Mouse (Mus musculus) limb, embryonic 11.5 days (tissue): ENCODE results near the gene Wipf3. TPM values are rescaled to one million over a fixed set of nuclear protein-coding genes. Genes with fewer than 3 reads are reported as not detected.

ENCODE experiments used
- ATAC-seq: fragments of 200-750 bp; cut with Nextera tagmentation; 2 replicates; pipeline ENCODE4 v1.8.0; 2017; ENCODE audit warnings: low read depth; ENCODE audit not compliant: insufficient number of reproducible peaks, low FRiP score, low TSS enrichment
- DNase-seq: peaks from one replicate; pipeline ENCODE4 v3.0.0-alpha.2; 2015; ENCODE audit warnings: low spot score
- H3K27ac ChIP-seq: fragments of 300-500 bp; sonication (generic); replicated peaks from 2 replicates; pipeline ENCODE4 v1.5.1; 2014; ENCODE audit warnings: low read depth, mild to moderate bottlenecking, low read length
- H3K27me3 ChIP-seq: fragments of 300-500 bp; sonication (generic); 2 replicates; pipeline ENCODE4 v1.6.1; 2014; ENCODE audit warnings: mild to moderate bottlenecking, low read length, mixed read lengths; ENCODE audit not compliant: control insufficient read depth, insufficient read depth
- H3K36me3 ChIP-seq: fragments of 300-500 bp; sonication (generic); 2 replicates; pipeline ENCODE4 v1.6.1; 2014; ENCODE audit warnings: mild to moderate bottlenecking, low read length, moderate library complexity, mixed read lengths; ENCODE audit not compliant: control insufficient read depth, insufficient read depth
- H3K4me1 ChIP-seq: fragments of 300-500 bp; sonication (generic); 2 replicates; pipeline ENCODE4 v1.6.1; 2014; ENCODE audit warnings: low read length, mixed read lengths; ENCODE audit not compliant: control insufficient read depth, insufficient read depth
- H3K4me2 ChIP-seq: fragments of 300-500 bp; sonication (generic); 2 replicates; pipeline ENCODE4 v1.6.1; 2014; ENCODE audit warnings: low read depth, mild to moderate bottlenecking, moderate library complexity; ENCODE audit not compliant: severe bottlenecking
- H3K4me3 ChIP-seq: fragments of 300-500 bp; sonication (generic); 2 replicates; pipeline ENCODE4 v1.5.1; 2014; ENCODE audit warnings: low read depth, low read length
- H3K9ac ChIP-seq: fragments of 300-500 bp; sonication (generic); 2 replicates; pipeline ENCODE4 v1.6.1; 2014; ENCODE audit warnings: mild to moderate bottlenecking, low read length
- H3K9me3 ChIP-seq: fragments of 300-500 bp; sonication (generic); 2 replicates; pipeline ENCODE4 v1.6.1; 2016; ENCODE audit warnings: low read length; ENCODE audit not compliant: control insufficient read depth
- WGBS: fragments of 180-500 bp; shearing (Covaris S2); extraction: QIAGEN DNeasy Blood & Tissue Kit; methylation state at CpG from one replicate; pipeline ENCODE4 v1.1.7; 2014; 5-methylcytosine and 5-hydroxymethylcytosine counted together
- polyA plus RNA-seq: library from polyadenylated mRNA; unstranded; fragments of >200 nt; fragmentation: Nextera tagmentation; extraction: Ambion mirVana; gene quantifications from 2 replicates; pipeline ENCODE4 v1.2.1, GENCODE M21; 2014

Gene Wipf3
- polyA plus RNA-seq, 1 experiment from 2014 or later = 0.95 TPM

- Histone ChIP-seq H3K4me1 (no peaks in the 10 kb centered on the region), H3K4me2 (no peak overlapping the region), H3K27me3 (no peaks in the 10 kb centered on the region), H3K27ac (no peak overlapping the region), H3K9ac (no peak overlapping the region), H3K4me3 (no peak overlapping the region), H3K9me3 (no peaks in the 10 kb centered on the region), H3K36me3 (no peaks in the 10 kb centered on the region)
- 83% methylated on average over 19 of the region's 19 CpGs for WGBS
- no peak for ATAC-seq
- no peak for DNase-seq
Measured at GRCm38 (mm10) chr6:54475926-54476667, 46.7 kb downstream of the Wipf3 start.

- H3K36me3 ChIP-seq = no peaks in the 10 kb centered on the region
- DNase-seq (peak; percentile 37), ATAC-seq (no peak)
- H3K27ac ChIP-seq = no peak overlapping the region
- H3K4me2 ChIP-seq = no peak overlapping the region
- 69% methylated on average over 5 of the region's 5 CpGs for WGBS
- H3K4me1 ChIP-seq = no peaks in the 10 kb centered on the region
- no peak overlapping the region for H3K9ac ChIP-seq
- H3K4me3 ChIP-seq = no peak overlapping the region
- H3K9me3 ChIP-seq = no peaks in the 10 kb centered on the region
- no peaks in the 10 kb centered on the region for H3K27me3 ChIP-seq
Measured at GRCm38 (mm10) chr6:54478646-54479324, 49.4 kb downstream of the Wipf3 start.

- DNase-seq (no peak), ATAC-seq (no peak)
- Histone ChIP-seq H3K27me3 (no peaks in the 10 kb centered on the region), H3K27ac (no peak overlapping the region), H3K4me1 (peaks cover 3% of the 10 kb centered on the region; the same call in 1 of the 2 replicates), H3K9ac (no peak overlapping the region), H3K9me3 (no peaks in the 10 kb centered on the region), H3K36me3 (no peaks in the 10 kb centered on the region), H3K4me2 (no peak overlapping the region), H3K4me3 (no peak overlapping the region)
- WGBS = 87% methylated on average over 15 of the region's 15 CpGs
Measured at GRCm38 (mm10) chr6:54481390-54482112, 52.1 kb downstream of the Wipf3 start.

GRCm38 (mm10) chr6:54485000-54485399, 55.6 kb downstream of the Wipf3 start:
- Histone ChIP-seq H3K4me2 (peak overlapping the region; percentile 72), H3K27ac (no peak overlapping the region; the same call in 1 of the 2 replicates), H3K9me3 (no peaks in the 10 kb centered on the region), H3K4me1 (peaks cover 3% of the 10 kb centered on the region; the same call in 1 of the 2 replicates), H3K27me3 (no peaks in the 10 kb centered on the region), H3K36me3 (no peaks in the 10 kb centered on the region), H3K9ac (no peak overlapping the region; the same call in 1 of the 2 replicates), H3K4me3 (peak overlapping the region; percentile 35)
- whole genome bisulfite sequencing = 13% methylated on average over 12 of the region's 12 CpGs
- DNase-seq (peak; percentile 33), ATAC-seq (no peak)

- Histone ChIP-seq H3K27ac (no peak overlapping the region; the same call in 1 of the 2 replicates), H3K4me1 (peaks cover 3% of the 10 kb centered on the region; the same call in 1 of the 2 replicates), H3K4me2 (peak overlapping the region; percentile 72), H3K9ac (0 out of 2 replicates have a peak overlapping the region, but pooled peaks have one; percentile 12), H3K27me3 (no peaks in the 10 kb centered on the region), H3K36me3 (no peaks in the 10 kb centered on the region), H3K4me3 (peak overlapping the region; percentile 35), H3K9me3 (no peaks in the 10 kb centered on the region)
- peak; percentile 72 for ATAC-seq
- DNase-seq = peak; percentile 51
- WGBS = 2% methylated on average over 16 of the region's 25 CpGs
Measured at GRCm38 (mm10) chr6:54485435-54485901, 56.1 kb downstream of the Wipf3 start.

- WGBS = 14% methylated on average over 6 of the region's 6 CpGs
- Histone ChIP-seq H3K4me1 (peaks cover 3% of the 10 kb centered on the region; the same call in 1 of the 2 replicates), H3K36me3 (no peaks in the 10 kb centered on the region), H3K27ac (no peak overlapping the region), H3K9ac (no peak overlapping the region), H3K4me2 (peak overlapping the region; percentile 72), H3K4me3 (peak overlapping the region; percentile 35; the same call in 1 of the 2 replicates), H3K27me3 (no peaks in the 10 kb centered on the region), H3K9me3 (no peaks in the 10 kb centered on the region)
- DNase-seq (no peak), ATAC-seq (no peak)
Measured at GRCm38 (mm10) chr6:54485973-54486569, 56.7 kb downstream of the Wipf3 start.

- Histone ChIP-seq H3K27ac (no peak overlapping the region), H3K4me2 (no peak overlapping the region), H3K9me3 (no peaks in the 10 kb centered on the region), H3K27me3 (no peaks in the 10 kb centered on the region), H3K36me3 (no peaks in the 10 kb centered on the region), H3K4me3 (no peak overlapping the region), H3K4me1 (no peaks in the 10 kb centered on the region), H3K9ac (no peak overlapping the region)
- 35% methylated on average over 7 of the region's 7 CpGs for WGBS
- no peak for DNase-seq
- ATAC-seq = no peak
Measured at GRCm38 (mm10) chr6:54491074-54491473, 61.7 kb downstream of the Wipf3 start.

- H3K9me3 ChIP-seq = no peaks in the 10 kb centered on the region
- no peak overlapping the region for H3K9ac ChIP-seq
- no peak overlapping the region for H3K4me2 ChIP-seq
- no peaks in the 10 kb centered on the region for H3K36me3 ChIP-seq
- ATAC-seq = no peak
- H3K4me3 ChIP-seq = no peak overlapping the region
- H3K4me1 ChIP-seq = no peaks in the 10 kb centered on the region
- no peaks in the 10 kb centered on the region for H3K27me3 ChIP-seq
- DNase-seq = no peak
- H3K27ac ChIP-seq = no peak overlapping the region
Measured at GRCm38 (mm10) chr6:54494097-54494496, 64.7 kb downstream of the Wipf3 start.
